Mouse (Mus musculus): ENCODE results near the gene Dapk1.

Dapk1 gene

GRCm38 (mm10) chr13:60682714-60683695 lies 81.3 kb downstream of the Dapk1 start:
- in situ Hi-C loops (cut with MboI; ENCODE audit: low pct_unique_long_range_greater_than_20kb in 1 of 2, low sequenced_read_pairs in 2 of 2, unreplicated experiment in 1 of 2) = no loop called here

- in situ Hi-C loops (cut with MboI; ENCODE audit: low pct_unique_long_range_greater_than_20kb in 1 of 2, low sequenced_read_pairs in 2 of 2, unreplicated experiment in 1 of 2) = no loop called here
These were observed 82.5 kb downstream of the Dapk1 start for GRCm38 (mm10) chr13:60684050-60684760.

- in situ Hi-C loops (cut with MboI; ENCODE audit: low pct_unique_long_range_greater_than_20kb in 1 of 2, low sequenced_read_pairs in 2 of 2, unreplicated experiment in 1 of 2) = no loop called here
These were observed 83.1 kb downstream of the Dapk1 start for GRCm38 (mm10) chr13:60684806-60685205.

GRCm38 (mm10) chr13:60685216-60685615 lies 83.5 kb downstream of the Dapk1 start:
- in situ Hi-C loops (cut with MboI; ENCODE audit: low pct_unique_long_range_greater_than_20kb in 1 of 2, low sequenced_read_pairs in 2 of 2, unreplicated experiment in 1 of 2) = no loop called here

GRCm38 (mm10) chr13:60686024-60686663 lies 84.4 kb downstream of the Dapk1 start:
- in situ Hi-C loops (cut with MboI; ENCODE audit: low pct_unique_long_range_greater_than_20kb in 1 of 2, low sequenced_read_pairs in 2 of 2, unreplicated experiment in 1 of 2) = no loop called here

GRCm38 (mm10) chr13:60686967-60687366 lies 85.2 kb downstream of the Dapk1 start:
- in situ Hi-C loops (cut with MboI; ENCODE audit: low pct_unique_long_range_greater_than_20kb in 1 of 2, low sequenced_read_pairs in 2 of 2, unreplicated experiment in 1 of 2) = no loop called here

GRCm38 (mm10) chr13:60687462-60687861 lies 85.7 kb downstream of the Dapk1 start:
- in situ Hi-C loops (cut with MboI; ENCODE audit: low pct_unique_long_range_greater_than_20kb in 1 of 2, low sequenced_read_pairs in 2 of 2, unreplicated experiment in 1 of 2) = no loop called here

GRCm38 (mm10) chr13:60687891-60688290 lies 86.1 kb downstream of the Dapk1 start:
- in situ Hi-C loops (cut with MboI; ENCODE audit: low pct_unique_long_range_greater_than_20kb in 1 of 2, low sequenced_read_pairs in 2 of 2, unreplicated experiment in 1 of 2) = no loop called here

GRCm38 (mm10) chr13:60690921-60691320 lies 89.2 kb downstream of the Dapk1 start:
- in situ Hi-C loops (cut with MboI; ENCODE audit: low pct_unique_long_range_greater_than_20kb in 1 of 2, low sequenced_read_pairs in 2 of 2, unreplicated experiment in 1 of 2) = no loop called here

- in situ Hi-C loops (cut with MboI; ENCODE audit: low pct_unique_long_range_greater_than_20kb in 1 of 2, low sequenced_read_pairs in 2 of 2, unreplicated experiment in 1 of 2) = no loop called here
These were observed 90.2 kb downstream of the Dapk1 start for GRCm38 (mm10) chr13:60691940-60692339.

- in situ Hi-C loops (cut with MboI; ENCODE audit: low pct_unique_long_range_greater_than_20kb in 1 of 2, low sequenced_read_pairs in 2 of 2, unreplicated experiment in 1 of 2) = no loop called here
These were observed 93.6 kb downstream of the Dapk1 start for GRCm38 (mm10) chr13:60695186-60695980.

GRCm38 (mm10) chr13:60696323-60696722 lies 94.6 kb downstream of the Dapk1 start:
- in situ Hi-C loops (cut with MboI; ENCODE audit: low pct_unique_long_range_greater_than_20kb in 1 of 2, low sequenced_read_pairs in 2 of 2, unreplicated experiment in 1 of 2) = no loop called here

GRCm38 (mm10) chr13:60696741-60697140 lies 95.0 kb downstream of the Dapk1 start:
- in situ Hi-C loops (cut with MboI; ENCODE audit: low pct_unique_long_range_greater_than_20kb in 1 of 2, low sequenced_read_pairs in 2 of 2, unreplicated experiment in 1 of 2) = no loop called here

GRCm38 (mm10) chr13:60698021-60698420 lies 96.3 kb downstream of the Dapk1 start:
- in situ Hi-C loops (cut with MboI; ENCODE audit: low pct_unique_long_range_greater_than_20kb in 1 of 2, low sequenced_read_pairs in 2 of 2, unreplicated experiment in 1 of 2) = no loop called here

- in situ Hi-C loops (cut with MboI; ENCODE audit: low pct_unique_long_range_greater_than_20kb in 1 of 2, low sequenced_read_pairs in 2 of 2, unreplicated experiment in 1 of 2) = no loop called here
These were observed 100.0 kb downstream of the Dapk1 start for GRCm38 (mm10) chr13:60701671-60702171.

GRCm38 (mm10) chr13:60707541-60708468 lies 106.1 kb downstream of the Dapk1 start:
- in situ Hi-C loops (cut with MboI; ENCODE audit: low pct_unique_long_range_greater_than_20kb in 1 of 2, low sequenced_read_pairs in 2 of 2, unreplicated experiment in 1 of 2) = no loop called here

GRCm38 (mm10) chr13:60709136-60709535 lies 107.4 kb downstream of the Dapk1 start:
- in situ Hi-C loops (cut with MboI; ENCODE audit: low pct_unique_long_range_greater_than_20kb in 1 of 2, low sequenced_read_pairs in 2 of 2, unreplicated experiment in 1 of 2) = no loop called here

Measured in mouse embryonic stem cell (cell line).